Mouse (Mus musculus): ENCODE results near the gene Cytip. TPM values are rescaled to one million over a fixed set of nuclear protein-coding genes. Genes with fewer than 3 reads are reported as not detected.

Gene Cytip
- 5.2 and 24.2 TPM in 2 replicates for polyA plus RNA-seq (2012; rRNA removed)

GRCm38 (mm10) chr2:58195346-58195745 lies at the start of gene Cytip:
Gene Cytip, minus strand, starts transcription at chr2:58195532.
- 23% methylated on average over 4 of the region's 4 CpGs for WGBS
- H3K27ac ChIP-seq (ENCODE audit: insufficient read depth, low read depth, low read length) = peak within 1 kb of the TSS; percentile 60
- H3K4me1 ChIP-seq (ENCODE audit: control insufficient read depth, insufficient read depth, insufficient read length, low read length) = peaks cover 9% of the 10 kb centered on the region; the same call in 1 of the 2 replicates
- no peak for TF ChIP-seq CTCF (IDR thresholded peaks at IDR 0.05; ENCODE audit: extremely low read depth, insufficient read length, insufficient replicate concordance, low read depth, low read length)
- no peak for TF ChIP-seq POLR2A (IDR thresholded peaks at IDR 0.05; ENCODE audit: low read depth, low read length)
- no peaks in the 10 kb centered on the region for H3K36me3 ChIP-seq (ENCODE audit: control insufficient read depth, insufficient read depth, low read length)
- H3K4me3 ChIP-seq (ENCODE audit: low read depth, low read length) = peak within 1 kb of the TSS; percentile 9; the same call in 1 of the 2 replicates
- no peaks in the 10 kb centered on the region for H3K27me3 ChIP-seq (ENCODE audit: control insufficient read depth, insufficient read depth, low read length)

GRCm38 (mm10) chr2:58240639-58241038 lies 45.3 kb upstream of the Cytip start:
- Histone ChIP-seq H3K4me1 (ENCODE audit: control insufficient read depth, insufficient read depth, insufficient read length, low read length) (no peaks in the 10 kb centered on the region), H3K36me3 (ENCODE audit: control insufficient read depth, insufficient read depth, low read length) (no peaks in the 10 kb centered on the region), H3K27ac (ENCODE audit: insufficient read depth, low read depth, low read length) (no peak overlapping the region), H3K4me3 (ENCODE audit: low read depth, low read length) (no peak overlapping the region), H3K27me3 (ENCODE audit: control insufficient read depth, insufficient read depth, low read length) (no peaks in the 10 kb centered on the region)
- TF ChIP-seq CTCF (IDR thresholded peaks at IDR 0.05; ENCODE audit: extremely low read depth, insufficient read length, insufficient replicate concordance, low read depth, low read length) = no peak
- no peak for TF ChIP-seq POLR2A (IDR thresholded peaks at IDR 0.05; ENCODE audit: low read depth, low read length)
- whole genome bisulfite sequencing = 85% methylated on average over 4 of the region's 4 CpGs

- TF ChIP-seq POLR2A (IDR thresholded peaks at IDR 0.05; ENCODE audit: low read depth, low read length) = no peak
- no peaks in the 10 kb centered on the region for H3K4me1 ChIP-seq (ENCODE audit: control insufficient read depth, insufficient read depth, insufficient read length, low read length)
- no peaks in the 10 kb centered on the region for H3K27me3 ChIP-seq (ENCODE audit: control insufficient read depth, insufficient read depth, low read length)
- whole genome bisulfite sequencing = 67% methylated on average over 2 of the region's 2 CpGs
- H3K27ac ChIP-seq (ENCODE audit: insufficient read depth, low read depth, low read length) = no peak overlapping the region
- no peaks in the 10 kb centered on the region for H3K36me3 ChIP-seq (ENCODE audit: control insufficient read depth, insufficient read depth, low read length)
- no peak overlapping the region for H3K4me3 ChIP-seq (ENCODE audit: low read depth, low read length)
Measured at GRCm38 (mm10) chr2:58237487-58237886, 42.2 kb upstream of the Cytip start.

- TF ChIP-seq CTCF (IDR thresholded peaks at IDR 0.05; ENCODE audit: extremely low read depth, insufficient read length, insufficient replicate concordance, low read depth, low read length) (peak; percentile 87; the same call in 1 of the 2 replicates), POLR2A (IDR thresholded peaks at IDR 0.05; ENCODE audit: low read depth, low read length) (no peak)
- H3K4me1 ChIP-seq (ENCODE audit: control insufficient read depth, insufficient read depth, insufficient read length, low read length) = peaks cover 1% of the 10 kb centered on the region; the same call in 1 of the 2 replicates
- H3K36me3 ChIP-seq (ENCODE audit: control insufficient read depth, insufficient read depth, low read length) = no peaks in the 10 kb centered on the region
- H3K4me3 ChIP-seq (ENCODE audit: low read depth, low read length) = no peak overlapping the region
- no peaks in the 10 kb centered on the region for H3K27me3 ChIP-seq (ENCODE audit: control insufficient read depth, insufficient read depth, low read length)
- no peak overlapping the region for H3K27ac ChIP-seq (ENCODE audit: insufficient read depth, low read depth, low read length)
- 38% methylated on average over 6 of the region's 6 CpGs for WGBS
Measured at GRCm38 (mm10) chr2:58199442-58199841, 4.1 kb upstream of the Cytip start.

- no peak overlapping the region for H3K27ac ChIP-seq (ENCODE audit: insufficient read depth, low read depth, low read length)
- whole genome bisulfite sequencing = 64% methylated on average over 1 of the region's 1 CpGs
- H3K36me3 ChIP-seq (ENCODE audit: control insufficient read depth, insufficient read depth, low read length) = no peaks in the 10 kb centered on the region
- peaks cover 8% of the 10 kb centered on the region; the same call in 1 of the 2 replicates for H3K4me1 ChIP-seq (ENCODE audit: control insufficient read depth, insufficient read depth, insufficient read length, low read length)
- H3K27me3 ChIP-seq (ENCODE audit: control insufficient read depth, insufficient read depth, low read length) = no peaks in the 10 kb centered on the region
- no peak overlapping the region for H3K4me3 ChIP-seq (ENCODE audit: low read depth, low read length)
- TF ChIP-seq POLR2A (IDR thresholded peaks at IDR 0.05; ENCODE audit: low read depth, low read length) (no peak), CTCF (IDR thresholded peaks at IDR 0.05; ENCODE audit: extremely low read depth, insufficient read length, insufficient replicate concordance, low read depth, low read length) (no peak)
Measured at GRCm38 (mm10) chr2:58196880-58197279, 1.5 kb upstream of the Cytip start.

- peaks cover 9% of the 10 kb centered on the region; the same call in 1 of the 2 replicates for H3K4me1 ChIP-seq (ENCODE audit: control insufficient read depth, insufficient read depth, insufficient read length, low read length)
- H3K27me3 ChIP-seq (ENCODE audit: control insufficient read depth, insufficient read depth, low read length) = no peaks in the 10 kb centered on the region
- no peak overlapping the region for H3K4me3 ChIP-seq (ENCODE audit: low read depth, low read length)
- TF ChIP-seq POLR2A (IDR thresholded peaks at IDR 0.05; ENCODE audit: low read depth, low read length) (no peak), CTCF (IDR thresholded peaks at IDR 0.05; ENCODE audit: extremely low read depth, insufficient read length, insufficient replicate concordance, low read depth, low read length) (no peak)
- WGBS = 60% methylated on average over 10 of the region's 10 CpGs
- no peaks in the 10 kb centered on the region for H3K36me3 ChIP-seq (ENCODE audit: control insufficient read depth, insufficient read depth, low read length)
- H3K27ac ChIP-seq (ENCODE audit: insufficient read depth, low read depth, low read length) = peak overlapping the region; percentile 33
Measured at GRCm38 (mm10) chr2:58194422-58195115, 763 bp downstream of the Cytip start.

- TF ChIP-seq POLR2A (IDR thresholded peaks at IDR 0.05; ENCODE audit: low read depth, low read length) (no peak), CTCF (IDR thresholded peaks at IDR 0.05; ENCODE audit: extremely low read depth, insufficient read length, insufficient replicate concordance, low read depth, low read length) (no peak)
Measured at GRCm38 (mm10) chr2:58192160-58192559, 3.2 kb downstream of the Cytip start.

More at GRCm38 (mm10) chr2:58192160-58192559, 3.2 kb downstream of the Cytip start:
- 35% methylated on average over 5 of the region's 5 CpGs for WGBS
- Histone ChIP-seq H3K4me1 (ENCODE audit: control insufficient read depth, insufficient read depth, insufficient read length, low read length) (peaks cover 9% of the 10 kb centered on the region; the same call in 1 of the 2 replicates), H3K27me3 (ENCODE audit: control insufficient read depth, insufficient read depth, low read length) (no peaks in the 10 kb centered on the region), H3K4me3 (ENCODE audit: low read depth, low read length) (no peak overlapping the region), H3K27ac (ENCODE audit: insufficient read depth, low read depth, low read length) (peak overlapping the region; percentile 45), H3K36me3 (ENCODE audit: control insufficient read depth, insufficient read depth, low read length) (no peaks in the 10 kb centered on the region)
